In the genomic region with DNA sequence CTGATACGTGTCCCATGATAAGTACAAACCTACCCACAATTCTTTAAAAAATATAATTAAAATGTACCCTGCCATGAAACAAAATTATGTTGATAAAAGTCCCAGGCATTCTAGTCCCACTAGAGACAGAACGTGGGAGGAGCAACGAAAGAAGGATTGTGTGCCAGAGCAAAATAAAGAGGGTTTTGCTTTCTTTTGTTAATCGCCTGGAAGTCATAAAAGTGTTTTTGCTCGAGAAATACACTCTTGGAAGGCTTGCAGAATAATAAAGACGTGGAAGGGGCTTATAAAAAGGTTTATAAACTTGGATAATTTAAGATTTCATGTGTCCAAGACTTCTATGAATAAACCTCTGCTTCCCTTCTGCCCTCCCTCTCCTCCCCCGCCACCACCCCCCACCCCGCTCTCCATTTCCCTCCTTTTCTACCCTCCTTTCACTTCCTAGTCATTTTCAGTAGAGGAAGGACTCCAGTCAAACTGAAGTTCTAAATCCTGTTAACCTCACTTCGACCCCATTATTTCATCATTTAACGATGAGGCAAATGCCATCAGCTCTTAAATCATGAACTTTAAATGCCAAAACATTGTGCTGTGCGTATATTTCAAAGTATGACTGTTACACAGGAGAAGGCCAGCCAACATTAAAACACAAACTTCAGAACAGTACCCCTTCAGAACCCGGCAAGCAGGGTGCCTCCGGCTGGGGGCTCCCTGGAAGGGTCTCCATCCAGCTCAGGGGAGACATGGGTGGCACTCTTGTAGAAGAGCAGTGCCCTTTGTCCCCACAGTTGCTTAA, we compare ENCODE assay signal across 8 mouse cellular contexts. TPM values are rescaled to one million over a fixed set of nuclear protein-coding genes. Genes with fewer than 3 reads are reported as not detected.
DNase-seq lines count a peak whose midpoint lies in the region; ATAC-seq and TF ChIP-seq lines count a peak whose summit lies in the region.

No protein-coding gene starts in this region.

- H3K27me3 ChIP-seq in embryonic facial prominence, embryonic 13.5 days: no peaks in the 10 kb centered on the region
- H3K27me3 ChIP-seq in limb, embryonic 10.5 days (ENCODE audit: low read depth, poor library complexity, severe bottlenecking): peaks cover 5% of the 10 kb centered on the region; the same call in 1 of the 2 replicates
- no peaks in the 10 kb centered on the region for H3K27me3 ChIP-seq in myocyte (ENCODE audit: control insufficient read depth, insufficient read depth, insufficient read length)

- no peak overlapping the region for H3K4me3 ChIP-seq in embryonic facial prominence, embryonic 13.5 days
- peak overlapping the region; percentile 5; the same call in 1 of the 2 replicates for H3K4me3 ChIP-seq in limb, embryonic 10.5 days
- no peak overlapping the region for H3K4me3 ChIP-seq in myocyte

- peaks cover 18% of the 10 kb centered on the region for H3K4me1 ChIP-seq in embryonic facial prominence, embryonic 13.5 days
- peaks cover 40% of the 10 kb centered on the region for H3K4me1 ChIP-seq in limb, embryonic 10.5 days

- no peak overlapping the region for H3K4me2 ChIP-seq in embryonic facial prominence, embryonic 13.5 days
- peak overlapping the region; percentile 55 for H3K4me2 ChIP-seq in myocyte (ENCODE audit: low read depth)

- DNase-seq in kidney, adult 9 months: peak; percentile 53
- no peak for DNase-seq in kidney, adult 11 months
- DNase-seq in limb, embryonic 10.5 days (ENCODE audit: low spot score): peak; percentile 53
- DNase-seq in cerebellum, adult 8-10 months: no peak
- DNase-seq in thymus, postnatal 4 days: no peak
- no peak for DNase-seq in spleen, postnatal 14 days (ENCODE audit: low spot score in 2 of 2)

- no peak for TF ChIP-seq POLR2A in myocyte (IDR thresholded peaks at IDR 0.05; ENCODE audit: insufficient read length, low read depth)

- 71% methylated on average over 13 of the region's 13 CpGs for WGBS in embryonic facial prominence, embryonic 13.5 days
- WGBS in limb, embryonic 10.5 days: 44% methylated on average over 13 of the region's 13 CpGs

- H3K36me3 ChIP-seq in embryonic facial prominence, embryonic 13.5 days: no peaks in the 10 kb centered on the region
- H3K36me3 ChIP-seq in limb, embryonic 10.5 days: no peaks in the 10 kb centered on the region
- no peaks in the 10 kb centered on the region for H3K36me3 ChIP-seq in myocyte (ENCODE audit: control insufficient read depth, insufficient read depth)

- no peaks in the 10 kb centered on the region for H3K79me2 ChIP-seq in myocyte (ENCODE audit: control insufficient read depth, insufficient read depth)

- H3K9ac ChIP-seq in embryonic facial prominence, embryonic 13.5 days: no peak overlapping the region

- H3K9me3 ChIP-seq in embryonic facial prominence, embryonic 13.5 days: no peaks in the 10 kb centered on the region
- H3K9me3 ChIP-seq in limb, embryonic 10.5 days (replicated peaks): no peaks in the 10 kb centered on the region

- ATAC-seq in embryonic facial prominence, embryonic 13.5 days (ENCODE audit: insufficient number of reproducible peaks, insufficient read depth, low FRiP score, low TSS enrichment, low read depth): no peak

- no peak overlapping the region for H3ac ChIP-seq in myocyte (ENCODE audit: control insufficient read depth, insufficient read length)

- H3K27ac ChIP-seq in embryonic facial prominence, embryonic 13.5 days: 0 out of 2 replicates have a peak overlapping the region, but pooled peaks have one; percentile 28
- H3K27ac ChIP-seq in limb, embryonic 10.5 days: peak overlapping the region; percentile 88

TF ChIP-seq in myocyte, 11 proteins besides CTCF, POLR2A, EP300 and RAD21:
- TF ChIP-seq CEBPB (IDR thresholded peaks at IDR 0.05; ENCODE audit: insufficient read depth, poor library complexity, severe bottlenecking) (peak; percentile 9; the same call in 1 of the 2 replicates), E2F4 (IDR thresholded peaks at IDR 0.05; ENCODE audit: insufficient read depth) (no peak), REST (IDR thresholded peaks at IDR 0.05; ENCODE audit: insufficient read depth, insufficient read length) (no peak), SRF (IDR thresholded peaks at IDR 0.05; ENCODE audit: control insufficient read depth, insufficient read length, low read depth) (no peak), MYOD1 (IDR thresholded peaks at IDR 0.05; ENCODE audit: control insufficient read depth in 1 of 3, insufficient read length in 2 of 3, low read depth in 2 of 3) (no peak), USF1 (IDR thresholded peaks at IDR 0.05; ENCODE audit: low read depth) (no peak), TCF12 (IDR thresholded peaks at IDR 0.05; ENCODE audit: insufficient read depth, poor library complexity, severe bottlenecking) (no peak)

RNA-seq across cellular contexts. Expression of a gene that starts 54.8 kb away (rescaled TPM):
- polyA plus RNA-seq in embryonic facial prominence, embryonic 13.5 days (2015; fragmentation: Nextera tagmentation; extraction: Ambion mirVana): 6.5 and 7.2 TPM in 2 replicates
- polyA plus RNA-seq in limb, embryonic 10.5 days (2016; fragmentation: Nextera tagmentation; extraction: Ambion mirVana): 4.8 and 6.1 TPM in 2 replicates
- polyA plus RNA-seq in myocyte (2012; fragmentation: generic; extraction: Trizol): 0.72 TPM

Comparison
In these comparisons a context has a peak if more than half of its experiments do, and no peak if none do; other contexts are left out.
1. DNase-seq: peak in kidney, adult 9 months (single experiment) and limb, embryonic 10.5 days (single experiment); none in kidney, adult 11 months (single experiment), cerebellum, adult 8-10 months (single experiment), thymus, postnatal 4 days (single experiment) and spleen, postnatal 14 days (0 of 2).